Mouse (Mus musculus): ENCODE measurements around the gene Herc2. TPM values are rescaled to one million over a fixed set of nuclear protein-coding genes. Genes with fewer than 3 reads are reported as not detected.

The Herc2 gene
- polyA plus RNA-seq, 1 experiment from 2014 or later: 22.9 TPM

DNA sequence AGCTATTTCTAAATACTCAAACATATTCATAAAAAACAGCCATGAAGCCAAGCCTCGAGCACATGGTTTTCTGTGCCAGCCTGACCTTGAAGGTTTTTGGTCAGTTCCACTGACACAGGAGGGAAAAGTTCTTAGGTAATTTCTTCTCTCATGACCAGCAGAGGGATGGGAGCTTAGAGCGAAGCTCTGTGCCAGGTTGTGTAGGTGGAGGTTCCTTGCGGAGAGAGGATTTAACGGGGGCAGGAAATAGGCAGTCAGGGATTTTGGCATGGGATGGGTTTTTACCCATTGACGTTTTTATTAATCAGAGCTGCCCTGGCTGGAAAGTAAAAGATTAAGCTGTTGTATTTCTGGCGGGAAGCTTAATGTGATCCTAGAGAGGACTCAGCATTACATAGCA, 170.8 kb downstream of the Herc2 start:
- WGBS: 84% methylated on average over 6 of the region's 6 CpGs
- Histone ChIP-seq H3K27me3 (no peaks in the 10 kb centered on the region), H3K9ac (no peak overlapping the region), H3K9me3 (no peaks in the 10 kb centered on the region), H3K36me3 (peaks cover 73% of the 10 kb centered on the region), H3K4me1 (no peaks in the 10 kb centered on the region), H3K27ac (no peak overlapping the region), H3K4me3 (no peak overlapping the region), H3K4me2 (no peak overlapping the region)
- no peak for ATAC-seq (ENCODE audit: insufficient number of reproducible peaks, low FRiP score, low TSS enrichment, low read depth)

DNA sequence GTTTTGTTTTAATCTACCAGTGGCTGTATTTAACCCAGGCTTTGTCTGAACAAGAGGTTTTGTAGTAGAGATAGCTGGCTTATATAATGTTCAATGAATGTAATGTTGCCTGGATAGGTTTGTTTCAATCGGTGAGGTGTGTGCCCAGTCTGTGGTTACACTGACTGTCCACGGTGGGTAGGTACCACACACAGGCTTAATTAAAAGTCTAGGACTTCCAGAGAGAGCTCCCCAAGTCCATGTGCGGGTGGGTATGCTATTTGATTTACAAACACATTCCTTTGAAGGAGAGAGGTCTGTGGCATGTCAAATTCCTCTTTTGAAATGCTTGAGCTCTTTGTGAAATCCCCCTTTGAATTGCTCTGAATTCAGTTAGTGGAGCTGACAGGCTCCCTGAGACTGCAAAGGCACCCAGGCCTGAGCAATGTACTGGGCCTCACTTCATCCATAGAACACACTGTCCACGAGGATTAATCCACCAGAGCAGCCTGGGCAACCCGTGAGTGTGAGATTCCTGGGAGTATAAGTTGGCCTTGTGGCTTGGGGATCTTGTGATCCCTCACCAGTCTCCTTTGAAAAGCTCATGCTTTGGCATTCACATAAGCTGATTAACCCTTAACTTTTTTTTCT, 185.9 kb downstream of the Herc2 start:
- Histone ChIP-seq H3K9ac (no peak overlapping the region), H3K27ac (no peak overlapping the region), H3K4me1 (no peaks in the 10 kb centered on the region), H3K36me3 (peaks cover 23% of the 10 kb centered on the region), H3K9me3 (no peaks in the 10 kb centered on the region), H3K27me3 (no peaks in the 10 kb centered on the region), H3K4me3 (no peak overlapping the region), H3K4me2 (no peak overlapping the region)
- no peak for ATAC-seq (ENCODE audit: insufficient number of reproducible peaks, low FRiP score, low TSS enrichment, low read depth)
- 53% methylated on average over 5 of the region's 5 CpGs for WGBS

DNA sequence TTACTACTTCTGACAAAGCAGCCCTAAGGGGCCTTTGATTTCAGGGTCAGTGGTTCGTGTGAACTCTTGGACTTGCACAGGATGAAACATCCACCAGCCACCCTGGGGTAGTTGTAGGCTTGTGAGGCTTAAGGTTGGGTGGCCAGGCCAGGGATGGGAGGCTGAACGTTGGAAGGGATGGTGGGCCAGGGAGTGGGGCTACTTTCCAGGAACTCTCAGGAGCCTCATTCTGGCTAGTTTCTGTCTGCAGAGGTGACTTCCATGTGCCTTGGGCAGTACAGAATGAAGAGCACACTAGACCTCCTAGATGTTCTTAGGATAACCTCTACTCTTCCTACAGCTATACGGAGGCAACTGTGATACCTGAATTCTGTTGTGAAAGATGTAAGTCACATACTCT, 186.6 kb downstream of the Herc2 start:
- no peak for ATAC-seq (ENCODE audit: insufficient number of reproducible peaks, low FRiP score, low TSS enrichment, low read depth)
- H3K27ac ChIP-seq: no peak overlapping the region
- H3K4me2 ChIP-seq: no peak overlapping the region
- H3K9ac ChIP-seq: no peak overlapping the region
- 78% methylated on average over 3 of the region's 3 CpGs for WGBS
- H3K4me3 ChIP-seq: no peak overlapping the region
- H3K9me3 ChIP-seq: no peaks in the 10 kb centered on the region
- H3K27me3 ChIP-seq: no peaks in the 10 kb centered on the region
- H3K4me1 ChIP-seq: no peaks in the 10 kb centered on the region
- H3K36me3 ChIP-seq: peaks cover 18% of the 10 kb centered on the region

DNA sequence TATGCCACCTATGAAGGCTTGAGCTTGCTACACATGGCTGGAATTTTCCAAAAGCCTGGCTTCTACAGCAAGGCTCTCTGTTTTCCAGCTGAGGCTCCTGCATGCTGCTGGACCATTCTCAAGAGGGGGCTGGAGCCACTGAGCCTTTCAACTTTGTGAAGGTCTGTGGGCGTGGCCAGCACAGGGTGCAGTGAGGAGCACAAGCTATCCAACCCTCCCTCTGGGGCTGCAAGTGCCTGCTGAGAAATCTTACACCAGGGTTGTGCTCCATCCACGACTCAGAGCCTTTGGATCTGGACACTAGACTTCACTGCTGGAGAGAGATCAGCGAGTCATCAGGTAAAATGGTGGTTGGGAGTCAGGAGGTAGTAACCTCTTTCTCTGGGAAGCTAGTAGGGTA, 189.5 kb downstream of the Herc2 start, which contains the start of gene Oca2:
Gene Oca2, plus strand, starts transcription at position 218 of the 400 bp plus-strand sequence.
- Histone ChIP-seq H3K9ac (no peak within 1 kb of the TSS), H3K4me3 (no peak within 1 kb of the TSS), H3K9me3 (no peaks in the 10 kb centered on the region), H3K27me3 (no peaks in the 10 kb centered on the region), H3K27ac (no peak within 1 kb of the TSS), H3K4me1 (no peaks in the 10 kb centered on the region), H3K36me3 (no peaks in the 10 kb centered on the region), H3K4me2 (no peak within 1 kb of the TSS)
- 39% methylated on average over 3 of the region's 3 CpGs for WGBS
- ATAC-seq (ENCODE audit: insufficient number of reproducible peaks, low FRiP score, low TSS enrichment, low read depth): no peak

DNA sequence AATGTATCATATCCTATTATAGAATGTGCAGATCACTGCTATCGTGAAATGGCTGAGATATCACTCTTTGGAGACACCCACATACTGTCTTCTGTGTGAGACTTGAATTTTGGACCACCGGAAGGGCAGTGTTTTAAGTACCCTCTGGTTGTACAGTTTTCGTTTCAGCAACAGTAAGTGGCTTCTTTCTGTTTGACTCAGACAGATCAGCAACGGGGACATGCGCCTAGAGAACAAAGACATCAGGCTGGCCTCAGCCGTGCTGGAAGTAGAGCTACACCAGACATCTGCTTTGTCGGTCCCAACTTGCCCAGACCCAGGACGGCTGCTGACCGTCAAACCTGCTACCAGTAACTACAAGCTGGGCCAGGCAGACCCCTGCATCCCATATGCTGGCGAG, 204.6 kb downstream of the Herc2 start:
- no peak overlapping the region for H3K27ac ChIP-seq
- H3K4me1 ChIP-seq: no peaks in the 10 kb centered on the region
- H3K9ac ChIP-seq: no peak overlapping the region
- H3K36me3 ChIP-seq: no peaks in the 10 kb centered on the region
- H3K9me3 ChIP-seq: no peaks in the 10 kb centered on the region
- no peak overlapping the region for H3K4me3 ChIP-seq
- 79% methylated on average over 10 of the region's 10 CpGs for WGBS
- no peak overlapping the region for H3K4me2 ChIP-seq
- H3K27me3 ChIP-seq: no peaks in the 10 kb centered on the region
- no peak for ATAC-seq (ENCODE audit: insufficient number of reproducible peaks, low FRiP score, low TSS enrichment, low read depth)

DNA sequence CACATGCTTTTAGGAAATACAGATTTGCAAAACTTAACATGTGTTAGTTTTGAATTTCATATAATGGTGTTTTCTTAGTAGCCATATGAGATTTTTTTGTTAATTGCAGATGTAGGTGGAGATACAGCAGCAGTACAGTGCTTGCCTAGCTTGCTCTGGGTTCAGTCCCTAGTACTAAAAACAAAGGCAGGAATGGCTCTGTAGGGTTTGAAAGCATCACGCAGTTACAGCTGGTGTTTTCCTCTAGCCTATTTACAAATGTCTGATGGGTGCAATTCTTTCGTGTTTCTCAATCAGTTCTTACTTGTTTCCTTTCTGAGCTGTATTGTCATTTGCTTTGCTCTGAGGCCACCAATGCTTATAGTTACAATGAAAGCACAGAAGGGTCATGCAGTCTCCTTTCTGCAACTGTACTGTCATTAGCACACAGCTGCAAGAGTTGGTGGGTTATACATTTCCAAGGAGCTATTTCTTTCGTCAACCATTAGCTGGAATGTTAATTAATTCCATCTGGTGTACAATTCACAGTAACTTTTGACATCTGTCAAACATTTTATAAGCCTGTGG, 208.0 kb downstream of the Herc2 start:
- Histone ChIP-seq H3K4me1 (no peaks in the 10 kb centered on the region), H3K4me2 (no peak overlapping the region), H3K9ac (no peak overlapping the region), H3K36me3 (no peaks in the 10 kb centered on the region), H3K4me3 (no peak overlapping the region), H3K27me3 (no peaks in the 10 kb centered on the region), H3K27ac (no peak overlapping the region), H3K9me3 (no peaks in the 10 kb centered on the region)
- ATAC-seq (ENCODE audit: insufficient number of reproducible peaks, low FRiP score, low TSS enrichment, low read depth): no peak
- 51% methylated on average over 3 of the region's 3 CpGs for WGBS

DNA sequence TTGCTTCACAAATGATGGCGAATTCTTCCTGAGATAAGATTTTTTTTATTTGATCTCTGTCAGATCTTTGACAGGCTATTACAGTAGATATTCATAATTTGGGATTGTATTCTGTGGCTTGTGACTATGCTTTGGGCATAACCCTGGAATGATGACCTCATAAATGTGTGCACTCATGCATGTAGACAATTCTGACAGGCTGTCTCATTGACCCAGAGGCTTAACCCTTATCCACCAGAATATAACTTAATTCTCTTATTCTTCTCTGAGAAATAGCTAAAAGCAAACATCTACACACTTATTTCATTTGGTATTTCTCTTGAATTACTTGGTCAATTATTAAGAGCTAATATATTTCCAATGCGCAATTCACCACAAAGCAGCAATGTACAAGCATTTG, 227.5 kb downstream of the Herc2 start:
- 93% methylated on average over 2 of the region's 2 CpGs for WGBS
- H3K27ac ChIP-seq: no peak overlapping the region
- no peak overlapping the region for H3K4me3 ChIP-seq
- no peak for ATAC-seq (ENCODE audit: insufficient number of reproducible peaks, low FRiP score, low TSS enrichment, low read depth)
- H3K9ac ChIP-seq: no peak overlapping the region
- H3K4me2 ChIP-seq: no peak overlapping the region
- no peaks in the 10 kb centered on the region for H3K27me3 ChIP-seq
- no peaks in the 10 kb centered on the region for H3K36me3 ChIP-seq
- H3K4me1 ChIP-seq: no peaks in the 10 kb centered on the region
- no peaks in the 10 kb centered on the region for H3K9me3 ChIP-seq

Other genes starting within 250 kb of the Herc2 start
- gene Cyfip1, start 208.5 kb upstream of the Herc2 start, polyA plus RNA-seq (2015; fragmentation: Nextera tagmentation; extraction: Ambion mirVana): 115 and 118 TPM in 2 replicates
- gene Nipa2, start 87.7 kb upstream of the Herc2 start, polyA plus RNA-seq (2015; fragmentation: Nextera tagmentation; extraction: Ambion mirVana): 34.0 and 38.2 TPM in 2 replicates
- gene Nipa1, start 30.2 kb upstream of the Herc2 start, polyA plus RNA-seq (2015; fragmentation: Nextera tagmentation; extraction: Ambion mirVana): 8.4 and 9.2 TPM in 2 replicates
- gene Oca2, start 189.6 kb downstream of the Herc2 start, polyA plus RNA-seq (2015; fragmentation: Nextera tagmentation; extraction: Ambion mirVana): 0.06 and 0.09 TPM in 2 replicates

Measured in limb, embryonic 15.5 days (tissue).